Mouse (Mus musculus) midbrain, postnatal 0 days (tissue): ENCODE data around the gene Tmem120b. TPM values are rescaled to one million over a fixed set of nuclear protein-coding genes. Genes with fewer than 3 reads are reported as not detected.
A peak's percentile ranks its signal among the peaks of the same experiment; 100 is the strongest.

Source experiments
- ATAC-seq: fragments of 200-750 bp; cut with Nextera tagmentation; 2 replicates; pipeline ENCODE4 v1.8.0; 2017; ENCODE audit warnings: moderate number of reproducible peaks, mild to moderate bottlenecking, moderate TSS enrichment, moderate library complexity; ENCODE audit not compliant: low FRiP score
- DNase-seq: peaks from one replicate; pipeline ENCODE4 v3.0.0-alpha.2; 2015; ENCODE audit warnings: low spot score
- H3K27ac ChIP-seq: fragments of 300-500 bp; sonication (generic); 2 replicates; pipeline ENCODE4 v1.5.1; 2014; ENCODE audit warnings: low read depth, mild to moderate bottlenecking, low read length, mixed read lengths
- H3K27me3 ChIP-seq: fragments of 300-500 bp; sonication (generic); 2 replicates; pipeline ENCODE4 v1.6.1; 2014; ENCODE audit warnings: low read length, control low read depth, mixed read lengths; ENCODE audit not compliant: insufficient read depth
- H3K36me3 ChIP-seq: fragments of 300-500 bp; sonication (generic); 2 replicates; pipeline ENCODE4 v1.6.1; 2014; ENCODE audit warnings: low read length, control low read depth, mixed read lengths; ENCODE audit not compliant: insufficient read depth
- H3K4me1 ChIP-seq: fragments of 300-500 bp; sonication (generic); 2 replicates; pipeline ENCODE4 v1.6.1; 2014; ENCODE audit warnings: mild to moderate bottlenecking, control low read depth, antibody characterized with exemption, low read length, mixed read lengths; ENCODE audit not compliant: insufficient read depth
- H3K4me2 ChIP-seq: fragments of 300-500 bp; sonication (generic); 2 replicates; pipeline ENCODE4 v1.6.1; 2014; ENCODE audit warnings: low read depth, mild to moderate bottlenecking, low read length, mixed read lengths; ENCODE audit not compliant: poor library complexity, severe bottlenecking
- H3K4me3 ChIP-seq: fragments of 300-500 bp; sonication (generic); 2 replicates; pipeline ENCODE4 v1.5.1; 2014; ENCODE audit warnings: low read depth, mild to moderate bottlenecking, low read length, moderate library complexity
- H3K9ac ChIP-seq: fragments of 300-500 bp; sonication (generic); replicated peaks from 2 replicates; pipeline ENCODE4 v1.6.1; 2014; ENCODE audit warnings: mild to moderate bottlenecking, low read length, moderate library complexity, mixed read lengths; ENCODE audit not compliant: poor library complexity, severe bottlenecking
- H3K9me3 ChIP-seq: fragments of 300-500 bp; sonication (generic); 2 replicates; pipeline ENCODE4 v1.6.1; 2016; ENCODE audit warnings: low read length, control low read depth
- CTCF ChIP-seq: IDR thresholded peaks from 2 replicates; pipeline ENCODE4 v1.5.1; 2016; ENCODE audit warnings: antibody characterized with exemption, mild to moderate bottlenecking
- WGBS: fragments of 180-500 bp; shearing (Covaris S2); extraction: QIAGEN DNeasy Blood & Tissue Kit; methylation state at CpG from one replicate; pipeline ENCODE4 v1.1.7; 2014; 5-methylcytosine and 5-hydroxymethylcytosine counted together
- polyA plus RNA-seq: library from polyadenylated mRNA; unstranded; fragments of >200 nt; fragmentation: Nextera tagmentation; extraction: Ambion mirVana; gene quantifications from 2 replicates; pipeline ENCODE4 v1.2.1, GENCODE M21; 2015
- total RNA-seq: library from RNA; depleted of rRNA; stranded (reverse); fragments of >200 nt; gene quantifications from 2 replicates; pipeline ENCODE4 v1.2.3, GENCODE M21; 2014

Gene Tmem120b
- total and polyA plus RNA-seq, 2 experiments from 2014 or later, result 13.3 to 19.7 TPM

DNA sequence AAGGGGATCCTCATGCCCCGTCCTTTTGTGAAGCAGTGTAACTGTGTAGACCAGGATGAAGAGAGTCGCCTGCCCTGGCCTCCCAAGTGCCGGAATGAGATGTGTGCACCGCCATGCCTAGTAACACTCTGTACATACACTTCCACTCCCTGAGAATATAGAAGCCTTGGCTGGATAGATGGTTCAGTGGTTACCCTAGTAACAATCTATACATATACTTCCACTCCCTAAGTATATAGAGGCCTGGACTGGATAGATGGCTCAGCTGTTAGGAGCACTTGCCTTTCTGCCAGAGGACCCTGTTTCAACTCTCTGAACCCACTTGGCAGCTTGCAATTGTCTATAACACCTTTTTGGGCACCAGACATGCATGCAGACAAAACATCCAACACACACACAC is 33.1 kb upstream of the Tmem120b start:
- DNase-seq (no peak), ATAC-seq (no peak)
- TF ChIP-seq CTCF, result no peak
- H3K36me3 ChIP-seq, result no peaks in the 10 kb centered on the region
- H3K4me3 ChIP-seq, result no peak overlapping the region
- H3K9ac ChIP-seq, result no peak overlapping the region
- no peaks in the 10 kb centered on the region for H3K4me1 ChIP-seq
- 84% methylated on average over 4 of the region's 4 CpGs for WGBS
- no peak overlapping the region for H3K27ac ChIP-seq
- H3K9me3 ChIP-seq, result no peaks in the 10 kb centered on the region
- no peaks in the 10 kb centered on the region for H3K27me3 ChIP-seq
- H3K4me2 ChIP-seq, result no peak overlapping the region

DNA sequence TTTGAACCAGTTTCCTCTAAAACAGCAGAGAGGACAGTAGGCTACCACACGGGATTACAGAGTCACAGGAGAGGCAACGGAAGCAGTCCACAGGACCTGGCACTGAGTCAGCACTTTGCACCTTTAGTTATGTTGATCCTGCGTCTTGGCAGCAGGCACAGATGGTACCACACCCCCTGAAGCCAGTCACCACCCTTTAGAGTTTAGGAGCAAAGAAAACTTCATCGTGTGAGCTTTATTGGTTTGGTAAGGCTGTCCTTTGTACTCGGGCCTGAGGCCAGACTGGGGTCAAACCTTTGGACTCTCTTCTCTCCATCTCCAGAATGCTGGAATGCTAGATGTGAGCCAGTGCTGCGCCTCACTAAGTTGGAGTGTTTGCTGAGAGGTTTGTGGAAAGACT is 32.7 kb upstream of the Tmem120b start:
- H3K9ac ChIP-seq, result no peak overlapping the region
- H3K4me2 ChIP-seq, result no peak overlapping the region
- no peaks in the 10 kb centered on the region for H3K9me3 ChIP-seq
- ATAC-seq, result no peak
- no peaks in the 10 kb centered on the region for H3K4me1 ChIP-seq
- no peak for DNase-seq
- no peak overlapping the region for H3K4me3 ChIP-seq
- H3K27ac ChIP-seq, result no peak overlapping the region
- 45% methylated on average over 6 of the region's 6 CpGs for WGBS
- TF ChIP-seq CTCF, result no peak
- H3K36me3 ChIP-seq, result no peaks in the 10 kb centered on the region
- no peaks in the 10 kb centered on the region for H3K27me3 ChIP-seq

DNA sequence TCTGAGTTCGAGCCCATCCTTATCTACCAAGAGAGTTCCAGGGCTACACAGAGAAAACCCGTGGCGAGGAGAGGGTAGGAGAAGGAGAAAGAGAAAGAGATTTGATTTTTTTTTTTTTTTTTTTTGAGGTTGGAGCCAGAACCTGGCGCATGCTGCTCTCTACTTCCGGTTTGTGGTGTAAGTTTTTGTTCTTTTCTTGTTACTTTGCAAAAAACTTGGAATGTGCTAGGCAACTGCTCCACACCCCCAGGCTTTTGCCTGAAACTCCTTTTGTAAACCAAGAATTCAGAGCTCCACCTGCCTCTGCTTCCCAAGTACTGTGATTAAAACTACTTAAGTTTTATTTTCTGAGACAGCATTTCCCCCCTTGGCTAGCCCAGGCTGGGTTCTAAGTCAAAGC is 30.1 kb upstream of the Tmem120b start:
- Histone ChIP-seq H3K27ac (no peak overlapping the region), H3K36me3 (no peaks in the 10 kb centered on the region), H3K9ac (no peak overlapping the region), H3K27me3 (no peaks in the 10 kb centered on the region), H3K4me2 (no peak overlapping the region), H3K4me1 (no peaks in the 10 kb centered on the region), H3K9me3 (no peaks in the 10 kb centered on the region), H3K4me3 (no peak overlapping the region)
- ATAC-seq (no peak), DNase-seq (no peak)
- no peak for TF ChIP-seq CTCF
- 85% methylated on average over 5 of the region's 5 CpGs for WGBS

DNA sequence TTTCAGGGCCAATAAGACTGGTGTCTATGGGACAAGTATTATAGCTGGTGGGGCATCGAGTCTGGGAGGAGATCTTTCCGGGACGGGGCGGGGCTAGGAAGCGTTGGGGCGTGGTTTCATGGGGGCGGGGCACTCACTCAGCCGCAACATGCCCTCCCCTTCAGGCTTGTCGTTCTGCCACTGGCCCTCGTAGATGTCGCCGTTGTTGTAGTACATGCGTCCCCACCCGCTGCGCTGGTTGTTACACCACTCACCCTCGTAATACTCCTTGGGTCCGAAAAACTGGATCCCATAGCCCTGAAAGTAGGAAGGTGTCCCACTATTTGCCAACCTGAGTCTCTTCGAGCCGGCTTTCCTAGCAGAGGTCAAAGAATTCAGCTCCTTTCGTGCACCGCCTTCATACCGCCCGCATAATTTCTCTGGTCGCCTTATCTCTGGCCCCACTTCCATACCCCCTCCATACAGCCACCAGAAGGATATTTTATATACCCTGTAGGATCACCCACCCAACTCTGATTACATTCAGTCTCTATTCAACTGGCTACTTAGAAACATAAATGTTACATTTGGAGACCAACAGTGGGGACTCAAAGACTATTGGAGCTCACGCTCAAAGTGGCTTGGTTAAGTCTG is 29.0 kb upstream of the Tmem120b start:
- DNase-seq (no peak), ATAC-seq (no peak)
- Histone ChIP-seq H3K4me1 (no peaks in the 10 kb centered on the region), H3K27me3 (no peaks in the 10 kb centered on the region), H3K27ac (no peak overlapping the region), H3K9ac (no peak overlapping the region), H3K9me3 (no peaks in the 10 kb centered on the region), H3K4me2 (peak overlapping the region; percentile 45), H3K4me3 (0 out of 2 replicates have a peak overlapping the region, but pooled peaks have one; percentile 2), H3K36me3 (no peaks in the 10 kb centered on the region)
- TF ChIP-seq CTCF, result no peak
- 5% methylated on average over 25 of the region's 25 CpGs for WGBS

DNA sequence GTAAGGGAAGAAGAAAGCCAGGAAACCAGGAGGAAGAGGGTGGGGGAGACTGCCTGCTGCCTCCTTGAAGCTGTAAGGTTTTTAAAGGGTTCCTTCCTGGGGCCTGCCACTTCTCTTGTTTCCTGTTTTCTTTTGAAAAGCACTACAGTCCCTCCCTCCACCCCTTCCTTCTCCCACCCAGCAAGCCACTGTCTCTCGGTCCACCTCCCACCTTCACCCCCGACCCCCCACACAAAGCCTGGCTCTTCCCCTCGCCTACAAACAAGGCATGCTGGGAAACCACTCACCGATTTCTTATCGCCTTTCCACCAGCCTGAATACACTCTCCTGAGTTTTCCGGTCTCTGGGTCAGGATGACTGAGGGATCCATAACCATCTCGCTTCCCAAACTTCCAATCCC is 27.4 kb upstream of the Tmem120b start:
- Histone ChIP-seq H3K4me2 (no peak overlapping the region), H3K36me3 (no peaks in the 10 kb centered on the region), H3K4me3 (no peak overlapping the region), H3K4me1 (no peaks in the 10 kb centered on the region), H3K27me3 (no peaks in the 10 kb centered on the region), H3K9ac (no peak overlapping the region), H3K9me3 (no peaks in the 10 kb centered on the region), H3K27ac (no peak overlapping the region)
- no peak for ATAC-seq
- TF ChIP-seq CTCF, result no peak
- 61% methylated on average over 7 of the region's 7 CpGs for WGBS
- no peak for DNase-seq

DNA sequence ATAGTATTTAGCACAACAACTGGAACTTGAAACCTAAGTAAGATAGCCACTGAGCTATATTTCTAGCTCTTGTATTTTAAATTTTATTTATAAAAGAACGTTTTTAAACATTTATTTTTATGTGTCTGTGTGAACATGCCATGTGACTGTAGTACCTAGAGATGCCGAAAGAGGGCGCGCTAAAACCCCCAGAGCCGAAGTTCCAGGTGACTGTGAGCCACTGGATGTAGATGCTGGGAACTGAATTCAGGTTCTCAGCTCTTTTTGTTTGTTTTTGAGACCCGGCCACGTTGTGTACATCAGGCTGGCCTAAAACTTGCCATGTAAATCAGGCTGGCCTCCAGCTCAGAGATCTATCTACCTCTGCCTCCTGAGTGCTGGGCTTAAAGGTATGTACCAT is 24.4 kb upstream of the Tmem120b start:
- no peak overlapping the region for H3K27ac ChIP-seq
- no peaks in the 10 kb centered on the region for H3K36me3 ChIP-seq
- H3K9me3 ChIP-seq, result no peaks in the 10 kb centered on the region
- 24% methylated on average over 7 of the region's 7 CpGs for WGBS
- TF ChIP-seq CTCF, result peak; percentile 62
- no peak overlapping the region for H3K4me3 ChIP-seq
- H3K4me1 ChIP-seq, result no peaks in the 10 kb centered on the region
- ATAC-seq (no peak), DNase-seq (no peak)
- no peak overlapping the region for H3K4me2 ChIP-seq
- H3K9ac ChIP-seq, result no peak overlapping the region
- H3K27me3 ChIP-seq, result no peaks in the 10 kb centered on the region
